Mouse (Mus musculus): ENCODE data around the gene Trmt5. TPM values are rescaled to one million over a fixed set of nuclear protein-coding genes. Genes with fewer than 3 reads are reported as not detected.

The Trmt5 gene
- 0.64 and 0.91 TPM in 2 replicates for polyA plus RNA-seq (2012; ENCODE audit: low replicate concordance)

DNA sequence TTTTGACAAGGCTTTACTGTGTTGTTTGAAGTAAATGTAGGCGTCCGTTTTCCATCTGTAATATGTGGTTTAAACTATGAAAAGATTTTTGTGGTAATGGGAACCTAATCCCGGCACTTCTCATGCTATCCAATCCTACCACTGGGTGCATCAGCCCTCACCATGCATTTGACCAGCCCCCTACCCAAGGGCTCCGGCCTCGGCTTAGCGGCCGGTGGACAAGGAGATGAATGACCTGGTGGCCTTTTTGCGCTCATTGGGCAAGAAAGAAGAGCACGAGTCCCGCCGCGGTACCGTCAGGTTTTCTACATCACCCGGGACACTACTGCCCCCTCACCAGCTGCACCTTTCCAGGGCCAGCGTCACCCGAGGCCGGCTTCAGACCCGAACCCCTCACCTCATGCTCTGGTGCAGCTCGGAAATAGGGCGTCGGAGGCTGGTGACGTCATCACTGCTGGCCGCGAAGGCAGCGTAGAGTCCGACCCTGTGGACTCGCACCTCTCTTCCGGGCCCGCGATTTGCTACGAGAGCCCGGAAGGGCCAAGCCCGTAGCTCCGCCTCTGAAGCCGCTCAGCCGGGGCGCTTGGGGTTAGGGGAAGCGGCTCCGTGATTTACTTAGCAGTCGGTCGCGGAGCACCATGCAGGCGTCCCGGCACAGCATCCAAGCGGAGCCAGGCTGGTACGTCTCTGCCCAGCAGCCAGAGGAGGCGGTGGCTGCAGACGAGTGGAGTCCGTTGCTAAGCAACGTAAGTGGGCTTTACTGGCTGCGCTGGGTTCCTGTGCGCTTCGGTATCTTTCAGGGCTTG lies at the start of gene Trmt5, which contains the start of gene Slc38a6:
Gene Trmt5, minus strand, starts transcription at position 424 of the 806 bp plus-strand sequence.
Gene Slc38a6, plus strand, starts transcription at position 493 of the 806 bp plus-strand sequence.

Other genes starting within 250 kb of the Trmt5 start
- 0.03 and 0.25 TPM in 2 replicates for gene Six1, start 232.8 kb downstream of the Trmt5 start, polyA plus RNA-seq (2012; ENCODE audit: low replicate concordance)
- not detected in 2 replicates for gene Six4, start 173.3 kb downstream of the Trmt5 start, polyA plus RNA-seq (2012; ENCODE audit: low replicate concordance)
- 1.4 and 1.9 TPM in 2 replicates for gene Mnat1, start 163.0 kb downstream of the Trmt5 start, polyA plus RNA-seq (2012; ENCODE audit: low replicate concordance)
- gene Slc38a6, start 69 bp upstream of the Trmt5 start, polyA plus RNA-seq (2012; ENCODE audit: low replicate concordance) = 2.1 and 4.9 TPM in 2 replicates

All from hematopoietic multipotent progenitor cell, adult 10-12 weeks (in vitro differentiated cells).